9 mouse cellular contexts compared by ENCODE assay signal in the genomic region with DNA sequence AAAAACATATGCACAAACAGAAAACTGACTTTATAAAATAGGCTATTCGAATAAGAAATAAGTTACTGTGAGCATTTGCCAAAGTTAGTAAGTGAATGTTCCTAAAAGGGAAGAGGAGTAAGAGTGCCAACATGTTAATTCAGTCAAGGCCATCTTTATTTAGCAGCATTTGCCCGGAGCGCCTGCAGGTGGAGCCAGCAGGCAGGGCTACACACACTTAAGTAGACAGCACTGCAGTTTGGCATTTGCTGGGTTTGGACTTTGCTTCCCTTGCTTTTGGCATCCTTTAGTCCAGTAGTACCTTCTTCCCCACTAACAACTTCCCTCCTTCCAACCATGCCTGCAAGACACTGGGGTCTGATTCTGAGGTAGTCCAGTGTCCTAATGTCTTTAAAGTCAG.
DNase-seq lines count a peak whose midpoint lies in the region; ATAC-seq and TF ChIP-seq lines count a peak whose summit lies in the region.
"Had no signal": no experiment of that assay in that cellular context is flagged by ENCODE, and none has a peak within 500 bp of the region (broad histone marks: within the 10 kb centered on the region; RNA-seq: fewer than 3 reads in every experiment).

No protein-coding gene starts in this region.

- H3K36me3 ChIP-seq in intestine, postnatal 0 days (ENCODE audit: control insufficient read depth, insufficient read depth): 0 out of 2 replicates have a peak, but pooled peaks cover 4% of the 10 kb centered on the region
- H3K36me3 ChIP-seq in intestine, embryonic 15.5 days: no peaks in the 10 kb centered on the region
- H3K36me3 ChIP-seq in midbrain, postnatal 0 days (ENCODE audit: insufficient read depth, low read length): no peaks in the 10 kb centered on the region

- peak; percentile 44 for DNase-seq in adrenal gland, adult 2 months
- DNase-seq in embryo, embryonic 11 days: peak; percentile 57
- DNase-seq in induced T-regulatory cell, adult 2 months (ENCODE audit: low read depth): peak; percentile 77
- peak; percentile 42 to 70 for DNase-seq in left cerebral cortex, postnatal 25 days (ENCODE audit: low spot score in 2 of 2)
- DNase-seq in midbrain, postnatal 0 days (ENCODE audit: low spot score): peak; percentile 71
- DNase-seq in thymus, postnatal 14 days: peak; percentile 83

- H3K4me2 ChIP-seq in intestine, postnatal 0 days (replicated peaks; ENCODE audit: low read depth): no peak overlapping the region
- no peak overlapping the region for H3K4me2 ChIP-seq in intestine, embryonic 15.5 days (replicated peaks)
- no peak overlapping the region for H3K4me2 ChIP-seq in midbrain, postnatal 0 days (ENCODE audit: low read depth, low read length, poor library complexity, severe bottlenecking)

- no peaks in the 10 kb centered on the region for H3K9me3 ChIP-seq in intestine, postnatal 0 days (ENCODE audit: control insufficient read depth)
- no peaks in the 10 kb centered on the region for H3K9me3 ChIP-seq in intestine, embryonic 15.5 days
- no peaks in the 10 kb centered on the region for H3K9me3 ChIP-seq in midbrain, postnatal 0 days (ENCODE audit: low read length)
- H3K9me3 ChIP-seq: megakaryocyte, embryonic 14.5 days had no signal

- no peak overlapping the region for H3K4me3 ChIP-seq in intestine, postnatal 0 days (ENCODE audit: low read depth, low read length)
- H3K4me3 ChIP-seq in intestine, embryonic 15.5 days (replicated peaks): no peak overlapping the region
- no peak overlapping the region for H3K4me3 ChIP-seq in midbrain, postnatal 0 days (ENCODE audit: low read depth, low read length)
- H3K4me3 ChIP-seq: megakaryocyte, embryonic 14.5 days had no signal

- peak; percentile 77 for TF ChIP-seq CTCF in intestine, postnatal 0 days (IDR thresholded peaks at IDR 0.05; ENCODE audit: low read depth)
- peak; percentile 73 for TF ChIP-seq CTCF in midbrain, postnatal 0 days (IDR thresholded peaks at IDR 0.05)

- intact Hi-C loops in left cerebral cortex, postnatal 25 days (cut with DNase I): loop anchor here (1.0 to 5.0 kb wide), 2 partner anchors 242 to 359 kb away; no protein-coding TSS in a partner anchor

- H3K4me1 ChIP-seq in intestine, postnatal 0 days (replicated peaks; ENCODE audit: control insufficient read depth, insufficient read depth, low read length): no peaks in the 10 kb centered on the region
- H3K4me1 ChIP-seq in intestine, embryonic 15.5 days (replicated peaks): no peaks in the 10 kb centered on the region
- H3K4me1 ChIP-seq in midbrain, postnatal 0 days (ENCODE audit: insufficient read depth, low read length): no peaks in the 10 kb centered on the region

- WGBS in intestine, postnatal 0 days: 56% methylated on average over 3 of the region's 3 CpGs
- 38% methylated on average over 3 of the region's 3 CpGs for WGBS in intestine, embryonic 15.5 days
- WGBS in midbrain, postnatal 0 days: 28% methylated on average over 3 of the region's 3 CpGs

- H3K27me3 ChIP-seq in intestine, postnatal 0 days (replicated peaks; ENCODE audit: control insufficient read depth, insufficient read depth, low read length): no peaks in the 10 kb centered on the region
- no peaks in the 10 kb centered on the region for H3K27me3 ChIP-seq in intestine, embryonic 15.5 days (replicated peaks)
- H3K27me3 ChIP-seq in midbrain, postnatal 0 days (ENCODE audit: insufficient read depth, low read length): no peaks in the 10 kb centered on the region
- H3K27me3 ChIP-seq: megakaryocyte, embryonic 14.5 days had no signal

- no peak overlapping the region for H3K27ac ChIP-seq in intestine, postnatal 0 days (ENCODE audit: low read depth, low read length)
- no peak overlapping the region for H3K27ac ChIP-seq in intestine, embryonic 15.5 days
- H3K27ac ChIP-seq in midbrain, postnatal 0 days (ENCODE audit: low read depth, low read length): no peak overlapping the region

- ATAC-seq in intestine, postnatal 0 days: no peak
- ATAC-seq in intestine, embryonic 15.5 days: no peak
- ATAC-seq in midbrain, postnatal 0 days (ENCODE audit: low FRiP score): no peak

- no peak overlapping the region for H3K9ac ChIP-seq in intestine, postnatal 0 days (ENCODE audit: low read depth, low read length)
- H3K9ac ChIP-seq in intestine, embryonic 15.5 days: no peak overlapping the region
- no peak overlapping the region for H3K9ac ChIP-seq in midbrain, postnatal 0 days (replicated peaks; ENCODE audit: low read length, poor library complexity, severe bottlenecking)
